Mouse (Mus musculus) hindbrain, embryonic 10.5 days (tissue): ENCODE data around the gene Ufsp2. TPM values are rescaled to one million over a fixed set of nuclear protein-coding genes. Genes with fewer than 3 reads are reported as not detected.

ENCODE experiments used
- DNase-seq: peaks from one replicate; pipeline ENCODE4 v3.0.0-alpha.2; 2017; ENCODE audit warnings: low spot score
- H3K27ac ChIP-seq: fragments of 300-500 bp; sonication (generic); 2 replicates; pipeline ENCODE4 v1.5.1; 2016; ENCODE audit warnings: mild to moderate bottlenecking, moderate library complexity
- H3K27me3 ChIP-seq: fragments of 300-500 bp; sonication (generic); 2 replicates; pipeline ENCODE4 v1.6.1; 2016; ENCODE audit warnings: mild to moderate bottlenecking; ENCODE audit not compliant: poor library complexity, insufficient read depth, severe bottlenecking
- H3K36me3 ChIP-seq: fragments of 300-500 bp; sonication (generic); 2 replicates; pipeline ENCODE4 v1.6.1; 2016; ENCODE audit warnings: mild to moderate bottlenecking, moderate library complexity
- H3K4me1 ChIP-seq: fragments of 300-500 bp; sonication (generic); replicated peaks from 2 replicates; pipeline ENCODE4 v1.6.1; 2016; ENCODE audit warnings: mild to moderate bottlenecking
- H3K4me3 ChIP-seq: fragments of 300-500 bp; sonication (generic); 2 replicates; pipeline ENCODE4 v1.5.1; 2016; ENCODE audit warnings: mild to moderate bottlenecking, moderate library complexity
- H3K9me3 ChIP-seq: fragments of 300-500 bp; sonication (generic); 2 replicates; pipeline ENCODE4 v1.6.1; 2016; ENCODE audit warnings: mild to moderate bottlenecking, moderate library complexity
- WGBS: fragments of 180-500 bp; shearing (Covaris S2); methylation state at CpG from one replicate; pipeline ENCODE4 v1.1.7; 2016; 5-methylcytosine and 5-hydroxymethylcytosine counted together
- polyA plus RNA-seq: library from polyadenylated mRNA; unstranded; fragments of >200 nt; fragmentation: Nextera tagmentation; extraction: Ambion mirVana; gene quantifications from 2 replicates; pipeline ENCODE4 v1.2.1, GENCODE M21; 2016

Gene Ufsp2
- polyA plus RNA-seq, 1 experiment from 2014 or later: 49.0 TPM

DNA sequence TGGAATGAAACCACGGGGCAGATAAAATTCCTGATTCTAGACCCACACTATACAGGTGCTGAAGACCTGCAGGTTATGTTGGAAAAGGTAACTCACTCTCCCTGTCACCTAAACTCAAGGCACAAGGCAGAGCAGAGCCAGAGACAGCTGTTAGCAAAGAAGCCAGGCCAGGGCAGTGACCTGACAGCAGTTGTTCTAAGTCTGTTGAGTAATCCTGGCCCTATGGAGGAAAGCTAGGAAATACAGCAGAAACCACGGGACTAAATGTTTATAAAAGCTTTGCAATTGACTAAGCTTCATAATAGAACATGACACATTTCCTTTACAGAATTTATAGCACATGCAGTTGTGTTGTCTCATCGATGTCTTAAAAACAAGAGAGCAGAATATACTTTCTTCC is 20.2 kb downstream of the Ufsp2 start:
- DNase-seq: no peak
- peaks cover 23% of the 10 kb centered on the region for H3K4me1 ChIP-seq
- H3K9me3 ChIP-seq: no peaks in the 10 kb centered on the region
- no peak overlapping the region for H3K27ac ChIP-seq
- peaks cover 40% of the 10 kb centered on the region for H3K36me3 ChIP-seq
- H3K4me3 ChIP-seq: no peak overlapping the region
- 93% methylated on average over 3 of the region's 3 CpGs for WGBS
- H3K27me3 ChIP-seq: no peaks in the 10 kb centered on the region

DNA sequence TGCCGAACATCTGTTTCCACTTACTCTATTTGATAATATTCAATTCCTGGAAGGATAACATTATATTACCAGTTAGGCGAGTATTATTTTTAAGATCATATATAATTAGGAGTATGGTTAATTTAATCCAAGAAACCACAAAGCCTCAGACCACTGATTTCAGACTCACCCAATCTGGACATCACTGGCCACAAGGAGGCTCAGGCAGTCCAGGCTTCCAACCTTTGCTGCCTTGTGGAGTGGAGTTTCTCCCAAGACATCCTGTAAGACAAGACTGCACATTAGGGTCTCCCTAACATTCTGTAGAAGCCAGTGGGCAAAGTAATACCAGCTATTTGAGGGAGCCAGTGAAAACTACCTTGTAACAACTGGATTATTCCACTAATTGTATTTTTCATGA is 22.9 kb downstream of the Ufsp2 start:
- 91% methylated on average over 2 of the region's 2 CpGs for WGBS
- no peak for DNase-seq
- no peak overlapping the region for H3K27ac ChIP-seq
- peaks cover 33% of the 10 kb centered on the region for H3K36me3 ChIP-seq
- H3K4me1 ChIP-seq: peaks cover 25% of the 10 kb centered on the region
- H3K4me3 ChIP-seq: no peak overlapping the region
- H3K9me3 ChIP-seq: no peaks in the 10 kb centered on the region
- no peaks in the 10 kb centered on the region for H3K27me3 ChIP-seq

DNA sequence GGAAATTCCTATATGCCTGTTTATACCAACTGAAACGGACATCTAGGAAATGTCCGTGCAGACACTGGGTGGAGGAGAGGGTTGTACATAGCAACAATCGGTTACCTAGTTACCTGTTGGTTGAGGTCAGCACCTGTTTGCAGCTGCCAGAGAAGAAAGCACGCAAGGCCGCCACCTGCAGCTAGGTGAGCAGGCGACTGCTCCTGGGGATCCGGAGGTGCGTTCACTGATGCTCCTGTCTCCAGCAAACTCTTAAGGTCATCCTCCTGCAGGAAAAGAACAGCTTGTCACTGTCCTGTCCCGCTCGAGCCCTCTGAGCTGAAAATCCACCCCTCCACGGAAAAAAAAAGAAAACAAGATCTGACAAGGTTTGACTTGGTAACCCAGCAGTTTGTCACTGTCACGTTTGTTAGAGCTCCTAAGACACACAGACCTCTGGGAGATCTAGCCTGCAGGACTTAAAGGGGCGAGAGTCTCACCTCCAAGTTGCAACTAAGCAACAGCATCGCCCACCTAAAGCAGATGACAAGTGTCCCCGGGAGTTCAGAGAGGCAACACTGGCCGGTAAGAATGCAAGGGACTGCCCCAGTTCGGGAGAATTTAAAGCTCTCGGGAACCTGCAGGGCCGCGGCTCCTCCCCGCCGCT is 23.9 kb downstream of the Ufsp2 start, which contains the start of gene Lrp2bp:
Lrp2bp (plus strand) TSS at position 166 of the 646 bp plus-strand sequence.
- WGBS: 3% methylated on average over 22 of the region's 22 CpGs
- DNase-seq: peak; percentile 27

DNA sequence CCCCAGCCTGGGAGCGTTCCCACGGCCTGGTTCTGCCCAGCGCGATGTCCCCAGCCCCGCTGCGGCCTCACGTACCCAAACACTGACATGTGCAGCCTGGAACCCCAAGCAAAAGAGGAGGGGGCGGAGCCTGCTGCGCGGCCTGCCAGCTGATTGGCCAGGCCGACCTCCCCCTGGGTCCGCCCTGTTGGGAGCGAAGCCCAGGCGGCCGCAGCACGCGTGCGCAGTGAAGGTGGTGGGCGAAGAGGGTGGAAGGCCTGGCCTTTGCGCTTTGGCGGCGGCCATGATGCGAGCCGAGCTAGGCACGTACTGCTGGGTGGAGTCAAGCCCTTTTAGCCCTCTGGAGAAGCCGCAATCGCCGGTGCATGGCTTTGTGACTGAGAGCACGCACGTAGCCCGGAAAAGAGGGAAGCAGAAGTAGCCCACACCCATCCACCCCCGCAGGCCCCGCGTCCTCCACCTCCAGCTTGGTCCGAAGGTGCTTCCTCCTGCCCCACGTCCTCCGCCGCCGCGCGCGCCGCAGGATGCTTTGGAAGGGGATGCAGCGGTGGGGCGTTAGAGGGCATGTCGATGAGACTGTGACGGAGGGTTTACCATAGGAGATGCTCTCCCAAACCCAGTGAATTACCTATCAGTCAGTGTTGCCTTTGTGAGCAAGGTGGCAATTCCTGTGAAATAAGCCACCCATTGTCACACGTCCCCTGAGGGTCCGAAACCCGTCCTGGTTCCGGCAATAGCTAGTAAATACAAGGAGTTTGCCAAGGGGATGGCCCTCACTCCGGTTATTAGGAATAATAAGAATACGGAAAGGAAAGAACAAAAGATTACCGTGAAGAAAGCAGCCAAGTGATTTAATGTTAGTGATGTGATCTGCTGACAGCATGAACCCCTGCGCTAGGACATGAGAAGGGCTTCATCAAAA is 24.7 kb downstream of the Ufsp2 start:
- peak overlapping the region; percentile 63 for H3K4me3 ChIP-seq
- H3K27ac ChIP-seq: peak overlapping the region; percentile 99
- WGBS: 7% methylated on average over 55 of the region's 55 CpGs
- peak; percentile 99 for DNase-seq
- no peaks in the 10 kb centered on the region for H3K27me3 ChIP-seq
- peaks cover 25% of the 10 kb centered on the region for H3K4me1 ChIP-seq
- peaks cover 26% of the 10 kb centered on the region for H3K36me3 ChIP-seq
- H3K9me3 ChIP-seq: no peaks in the 10 kb centered on the region

More for the DNA sequence above, 23.9 kb downstream of the Ufsp2 start, which contains the start of gene Lrp2bp:
- Histone ChIP-seq H3K27me3 (no peaks in the 10 kb centered on the region), H3K36me3 (peaks cover 26% of the 10 kb centered on the region), H3K27ac (peak within 1 kb of the TSS; percentile 99), H3K4me1 (peaks cover 25% of the 10 kb centered on the region), H3K4me3 (peak within 1 kb of the TSS; percentile 63), H3K9me3 (no peaks in the 10 kb centered on the region)

DNA sequence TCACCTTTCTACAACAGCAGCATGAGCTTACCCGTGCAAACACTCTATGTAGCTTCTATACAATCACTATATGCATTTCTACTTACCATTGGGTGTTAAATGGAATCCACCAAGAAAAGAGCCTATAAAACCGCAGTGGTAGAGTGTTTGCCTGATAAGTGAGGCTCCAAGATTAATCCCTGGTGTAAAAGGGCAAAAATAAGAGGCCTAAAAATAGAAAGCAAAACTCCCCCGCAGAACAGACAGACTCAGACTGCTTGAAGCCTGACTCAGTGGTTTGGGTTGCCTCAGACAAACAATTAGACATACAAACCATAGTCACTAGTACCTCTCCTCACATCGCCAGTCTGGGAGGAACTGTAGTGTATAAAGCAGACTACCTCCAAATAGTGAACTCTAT is 30.3 kb downstream of the Ufsp2 start, which contains the start of gene Ankrd37:
Ankrd37 (minus strand) TSS at position 112 of the 400 bp plus-strand sequence.
- Histone ChIP-seq H3K4me3 (no peak within 1 kb of the TSS), H3K36me3 (no peaks in the 10 kb centered on the region), H3K4me1 (peaks cover 4% of the 10 kb centered on the region), H3K9me3 (no peaks in the 10 kb centered on the region), H3K27ac (no peak within 1 kb of the TSS), H3K27me3 (no peaks in the 10 kb centered on the region)
- 77% methylated on average over 4 of the region's 4 CpGs for WGBS
- no peak for DNase-seq

DNA sequence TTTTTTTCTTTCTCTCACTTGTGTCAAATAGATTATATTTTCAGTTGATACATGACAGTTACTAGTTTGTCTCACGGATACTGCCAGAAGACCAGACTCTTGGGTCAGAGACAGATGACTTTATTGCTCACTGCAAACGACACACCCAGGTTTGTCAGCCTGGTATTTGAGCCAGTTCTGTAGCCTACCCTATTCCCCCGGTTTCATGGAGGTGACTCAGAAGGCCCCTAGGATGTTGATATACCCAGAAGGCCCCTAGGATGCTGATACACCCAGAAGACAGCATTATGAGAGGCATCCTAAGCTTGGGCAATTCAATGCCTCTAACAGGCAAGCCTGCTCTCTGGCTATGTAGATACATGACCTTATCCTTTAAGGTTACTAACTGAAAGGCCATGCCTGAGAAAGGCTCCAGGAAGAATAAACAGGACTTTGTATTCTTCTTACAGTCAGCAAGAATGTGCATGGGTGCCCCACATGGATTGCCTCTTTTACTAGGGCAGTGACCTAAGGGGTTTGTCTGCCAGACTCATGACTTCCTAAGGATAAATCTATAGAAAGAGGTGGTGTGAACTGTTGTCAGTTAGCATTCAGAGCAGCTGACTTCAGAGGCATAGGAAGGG is 31.8 kb downstream of the Ufsp2 start:
- no peak for DNase-seq
- H3K27ac ChIP-seq: no peak overlapping the region
- no peaks in the 10 kb centered on the region for H3K27me3 ChIP-seq
- H3K4me1 ChIP-seq: peaks cover 13% of the 10 kb centered on the region
- H3K9me3 ChIP-seq: no peaks in the 10 kb centered on the region
- WGBS: 82% methylated on average over 3 of the region's 3 CpGs
- H3K36me3 ChIP-seq: no peaks in the 10 kb centered on the region
- no peak overlapping the region for H3K4me3 ChIP-seq

DNA sequence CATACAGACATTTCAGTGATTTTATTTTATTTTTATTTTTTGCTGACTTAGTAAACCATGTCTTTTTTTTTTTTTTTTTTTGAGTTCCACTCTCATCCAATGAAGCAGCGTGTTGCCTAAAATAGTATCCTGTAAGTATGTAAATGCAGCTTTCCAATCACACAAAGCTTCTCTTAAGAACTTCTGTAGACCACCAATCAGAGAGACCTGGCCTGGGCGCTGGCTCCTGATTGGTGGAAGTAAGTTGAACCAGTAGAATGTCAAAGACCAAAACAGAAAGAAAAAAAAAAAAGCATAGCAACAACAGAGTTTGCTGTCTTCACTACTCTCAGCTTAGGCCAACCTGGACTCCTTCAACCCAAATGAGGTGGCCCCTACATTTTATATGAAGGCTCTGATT is 35.0 kb downstream of the Ufsp2 start:
- 0 out of 2 replicates have a peak overlapping the region, but pooled peaks have one; percentile 4 for H3K27ac ChIP-seq
- H3K4me3 ChIP-seq: peak overlapping the region; percentile 29
- no peak for DNase-seq
- H3K27me3 ChIP-seq: no peaks in the 10 kb centered on the region
- peaks cover 13% of the 10 kb centered on the region for H3K4me1 ChIP-seq
- H3K36me3 ChIP-seq: no peaks in the 10 kb centered on the region
- H3K9me3 ChIP-seq: no peaks in the 10 kb centered on the region
- WGBS: 57% methylated on average over 2 of the region's 2 CpGs

DNA sequence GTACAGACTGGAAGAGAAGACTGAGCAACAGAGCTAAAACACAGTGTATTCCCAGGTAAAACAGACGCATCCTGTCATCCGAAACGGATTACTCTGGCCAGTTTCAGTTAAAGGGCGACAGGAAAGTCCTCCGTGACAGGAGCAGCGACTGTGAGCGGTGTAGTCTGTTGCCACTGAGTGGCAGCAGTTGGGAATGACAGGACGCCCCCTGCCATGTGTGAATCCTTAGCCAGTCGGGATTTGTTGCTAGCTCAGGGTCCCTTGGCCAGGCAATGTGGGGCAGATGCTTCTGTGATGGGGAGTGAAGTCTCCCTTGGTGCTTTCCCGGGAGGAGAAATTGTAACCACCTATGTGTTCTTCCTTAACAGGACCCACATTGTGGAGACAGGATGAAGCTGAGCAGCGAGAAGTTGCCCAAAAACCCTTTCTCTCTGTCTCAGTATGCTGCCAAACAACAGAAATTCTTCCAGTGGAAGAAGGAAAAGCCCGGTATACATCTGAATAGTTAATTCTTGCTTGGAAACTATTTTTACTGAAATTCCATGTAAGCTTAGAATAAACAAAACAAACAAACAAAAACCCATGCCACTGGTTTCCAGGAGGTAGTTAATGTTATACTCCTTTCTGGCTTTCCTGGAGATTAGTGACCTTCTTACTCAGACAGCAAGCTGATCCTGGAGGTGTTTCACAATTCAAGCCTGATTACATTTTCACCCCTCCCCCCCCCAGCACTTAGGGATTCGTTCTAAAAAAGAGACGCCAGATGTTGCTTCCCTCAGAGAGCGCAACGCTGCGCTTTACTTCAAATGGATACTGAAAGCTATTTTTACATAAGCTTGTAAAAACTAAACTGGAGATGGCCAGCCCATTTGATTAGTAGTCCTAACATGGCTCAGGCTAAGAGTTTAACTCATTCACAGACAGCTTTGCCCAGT is 35.7 kb downstream of the Ufsp2 start:
- peak; percentile 27 for DNase-seq
- peak overlapping the region; percentile 29 for H3K4me3 ChIP-seq
- H3K9me3 ChIP-seq: no peaks in the 10 kb centered on the region
- WGBS: 24% methylated on average over 17 of the region's 17 CpGs
- 0 out of 2 replicates have a peak overlapping the region, but pooled peaks have one; percentile 4 for H3K27ac ChIP-seq
- peaks cover 13% of the 10 kb centered on the region for H3K4me1 ChIP-seq
- H3K27me3 ChIP-seq: no peaks in the 10 kb centered on the region
- H3K36me3 ChIP-seq: no peaks in the 10 kb centered on the region

DNA sequence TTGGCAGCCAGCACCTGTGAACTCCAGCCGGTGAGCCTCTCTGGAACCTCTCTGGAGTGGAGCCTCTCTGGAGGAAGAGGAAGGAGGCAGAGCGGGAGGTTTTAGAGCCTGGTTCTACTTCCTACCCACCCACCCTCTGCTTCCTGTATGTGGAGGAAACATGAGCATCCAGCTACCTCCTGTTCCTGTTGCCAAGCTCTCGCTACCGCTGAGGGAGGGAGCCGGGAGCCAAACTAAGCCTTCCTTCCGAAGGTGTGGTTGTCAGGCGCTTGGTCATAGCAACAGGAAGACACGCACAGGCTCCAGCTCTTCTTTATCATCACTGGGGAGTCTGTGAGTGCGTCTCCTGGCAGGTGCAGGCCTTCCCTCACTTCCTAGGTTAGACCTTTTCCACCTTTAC is 46.9 kb downstream of the Ufsp2 start:
- 89% methylated on average over 9 of the region's 9 CpGs for WGBS
- Histone ChIP-seq H3K27ac (no peak overlapping the region), H3K4me3 (no peak overlapping the region), H3K36me3 (no peaks in the 10 kb centered on the region), H3K9me3 (no peaks in the 10 kb centered on the region), H3K4me1 (no peaks in the 10 kb centered on the region), H3K27me3 (no peaks in the 10 kb centered on the region)
- no peak for DNase-seq

DNA sequence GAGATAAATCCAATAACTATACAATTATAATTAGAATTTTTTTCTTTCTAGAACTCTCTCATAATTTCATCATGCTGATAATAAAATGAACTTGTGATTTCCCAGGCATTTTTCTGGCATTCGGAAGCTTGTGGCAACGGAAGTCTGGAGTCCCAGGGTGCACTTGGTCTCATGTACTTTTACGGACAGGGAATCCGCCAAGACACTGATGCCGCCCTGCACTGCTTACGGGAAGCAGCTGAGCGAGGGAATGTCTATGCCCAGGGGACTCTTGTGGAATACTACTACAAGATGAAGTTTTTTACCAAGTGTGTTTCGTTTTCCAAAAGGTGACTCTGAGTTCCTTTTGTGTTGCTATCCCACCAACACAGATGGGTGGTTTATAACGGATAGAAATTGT is 47.4 kb downstream of the Ufsp2 start:
- 93% methylated on average over 9 of the region's 9 CpGs for WGBS
- Histone ChIP-seq H3K9me3 (no peaks in the 10 kb centered on the region), H3K27me3 (no peaks in the 10 kb centered on the region), H3K36me3 (no peaks in the 10 kb centered on the region), H3K4me3 (no peak overlapping the region), H3K27ac (no peak overlapping the region), H3K4me1 (no peaks in the 10 kb centered on the region)
- DNase-seq: no peak

DNA sequence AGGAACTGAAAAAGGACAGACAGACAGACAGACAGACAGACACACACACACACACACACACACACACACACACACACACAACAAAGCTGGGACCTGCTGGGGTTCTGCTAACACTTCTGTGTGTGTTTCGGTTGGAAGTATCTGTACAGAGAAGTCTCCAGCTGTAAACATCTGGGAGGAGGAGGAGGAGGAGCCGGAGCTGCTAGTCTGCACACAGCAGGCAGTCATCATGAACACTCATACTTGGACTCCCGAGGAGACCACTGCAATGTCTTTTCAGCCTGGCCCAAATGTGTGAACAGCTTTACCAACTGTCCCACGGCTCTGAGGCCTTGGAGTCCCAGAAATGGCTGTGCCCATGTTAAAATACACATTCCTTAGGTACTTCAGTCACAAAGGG is 49.1 kb downstream of the Ufsp2 start:
- no peaks in the 10 kb centered on the region for H3K4me1 ChIP-seq
- 52% methylated on average over 4 of the region's 4 CpGs for WGBS
- H3K27me3 ChIP-seq: no peaks in the 10 kb centered on the region
- no peaks in the 10 kb centered on the region for H3K9me3 ChIP-seq
- H3K4me3 ChIP-seq: no peak overlapping the region
- no peaks in the 10 kb centered on the region for H3K36me3 ChIP-seq
- H3K27ac ChIP-seq: no peak overlapping the region
- DNase-seq: no peak

DNA sequence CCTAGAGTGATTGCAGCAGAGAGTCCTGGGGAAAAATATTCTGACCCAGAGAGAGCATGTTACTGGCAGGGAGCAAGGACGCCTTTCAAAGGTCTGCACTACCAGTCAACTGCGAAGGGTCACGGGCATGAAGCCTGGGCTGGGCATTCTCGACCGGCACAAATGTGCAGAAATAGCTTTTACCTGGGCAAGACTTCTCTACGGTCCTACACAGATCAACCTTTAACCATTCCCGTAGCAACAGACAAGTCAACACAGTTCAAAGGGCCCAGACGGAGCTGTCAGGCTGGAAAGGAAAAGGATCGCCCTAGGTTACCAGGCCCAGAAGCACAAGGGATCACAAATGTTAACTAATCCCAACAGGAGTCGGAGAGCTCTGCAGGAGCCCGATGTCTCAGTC is 60.9 kb downstream of the Ufsp2 start:
- H3K4me1 ChIP-seq: no peaks in the 10 kb centered on the region
- no peaks in the 10 kb centered on the region for H3K9me3 ChIP-seq
- H3K27ac ChIP-seq: no peak overlapping the region
- no peak overlapping the region for H3K4me3 ChIP-seq
- WGBS: 69% methylated on average over 11 of the region's 11 CpGs
- H3K27me3 ChIP-seq: no peaks in the 10 kb centered on the region
- no peak for DNase-seq
- peaks cover 14% of the 10 kb centered on the region for H3K36me3 ChIP-seq
